Mouse (Mus musculus): ENCODE measurements at regions not wholly inside any gene's neighbourhood (a gene's known extent, or its start where the extent isn't known, plus 50 kb on each side); places are given as distances from the start of the nearest gene placed in this dataset.
"Not testable (repeated sequence)": the region's sequence is repeated elsewhere in the genome, so short reads cannot be mapped to it uniquely, and the experiment has no call there.

GRCm38 (mm10) chr1:95397188-95397587, 83.8 kb downstream of the Fam174a start:
- DNase-seq = no peak

GRCm38 (mm10) chr1:95399764-95400163, 86.3 kb downstream of the Fam174a start:
- DNase-seq = no peak

DNA sequence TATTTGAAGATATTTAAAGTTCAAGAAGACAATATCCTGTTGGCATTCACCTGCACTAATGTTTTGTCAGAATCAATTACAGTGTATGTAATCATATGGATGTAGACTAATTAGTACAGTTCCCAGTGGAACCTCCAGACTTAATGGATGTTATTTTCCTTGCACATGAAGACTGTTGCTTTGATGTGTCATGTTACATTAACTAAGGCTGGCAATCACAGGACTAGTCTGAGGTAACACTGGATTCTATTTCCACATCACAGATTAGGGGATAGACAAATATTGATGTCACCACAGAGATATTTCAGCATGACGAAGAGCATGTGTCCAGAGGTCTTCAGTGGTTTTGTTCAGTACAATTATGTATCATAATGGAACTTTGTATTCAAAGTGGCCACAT, 108.8 kb downstream of the Fam174a start:
- DNase-seq = no peak

GRCm38 (mm10) chr1:95425420-95425819, 112.0 kb downstream of the Fam174a start:
- DNase-seq = no peak

- no peak for DNase-seq
These were observed 123.7 kb downstream of the Fam174a start for GRCm38 (mm10) chr1:95437155-95437554.

- no peak for DNase-seq
These were observed 132.1 kb downstream of the Fam174a start for GRCm38 (mm10) chr1:95445541-95445940.

DNA sequence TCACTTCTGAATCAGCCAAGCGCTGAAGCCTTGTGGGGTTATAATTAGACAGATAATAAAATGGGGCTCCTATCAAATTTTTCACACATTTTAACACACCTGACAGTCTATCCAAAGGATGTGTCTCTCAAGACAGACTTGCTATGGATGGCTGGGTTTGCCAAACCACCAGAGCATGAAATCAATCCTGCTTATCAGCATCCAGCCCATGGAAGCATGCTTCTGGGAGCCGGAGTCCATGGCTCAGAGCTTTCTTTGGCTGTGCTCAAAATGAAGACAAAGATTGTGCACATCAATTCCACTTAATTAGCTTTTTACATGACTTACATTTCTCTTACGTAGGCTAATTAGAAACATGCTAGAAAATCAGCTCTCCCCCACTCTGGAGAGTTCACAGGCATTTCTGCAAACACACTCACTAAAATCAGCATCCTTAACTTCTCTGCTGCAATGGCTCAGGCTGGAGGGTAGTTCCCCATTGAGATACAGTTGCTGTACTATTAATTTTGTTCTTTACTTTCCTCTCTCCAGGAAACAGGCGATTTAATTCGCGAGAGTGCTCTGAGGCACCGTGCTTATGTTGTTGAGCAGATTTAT, 135.6 kb downstream of the Fam174a start:
- DNase-seq = no peak

- no peak for DNase-seq
These were observed 137.5 kb downstream of the Fam174a start for GRCm38 (mm10) chr1:95450920-95451332.

DNA sequence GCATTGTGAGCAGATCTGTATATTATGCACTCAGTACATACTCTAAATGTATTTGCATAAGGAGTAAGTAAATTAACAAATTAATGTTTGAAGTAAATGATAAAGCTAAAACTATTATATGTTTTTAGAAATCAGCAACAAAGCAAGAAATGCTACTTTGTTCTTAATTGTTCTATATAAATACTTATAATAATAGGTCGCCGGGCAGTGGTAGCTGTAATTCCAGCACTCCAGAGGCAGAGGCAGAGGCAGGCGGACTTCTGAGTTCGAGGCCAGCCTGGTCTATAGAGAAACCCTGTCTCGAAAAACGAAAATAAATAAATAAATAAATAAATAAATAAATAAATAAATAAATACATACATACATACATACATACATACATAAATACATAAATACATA, 138.3 kb downstream of the Fam174a start:
- peak; percentile 56 to 64 for DNase-seq

- no peak for DNase-seq
These were observed 140.8 kb downstream of the Fam174a start for GRCm38 (mm10) chr1:95454246-95454645.

- DNase-seq = no peak
These were observed 145.9 kb downstream of the Fam174a start for GRCm38 (mm10) chr1:95459355-95459754.

- no peak for DNase-seq
These were observed 154.7 kb downstream of the Fam174a start for GRCm38 (mm10) chr1:95468095-95468494.

- DNase-seq = no peak
These were observed 155.3 kb downstream of the Fam174a start for GRCm38 (mm10) chr1:95468772-95469171.

DNA sequence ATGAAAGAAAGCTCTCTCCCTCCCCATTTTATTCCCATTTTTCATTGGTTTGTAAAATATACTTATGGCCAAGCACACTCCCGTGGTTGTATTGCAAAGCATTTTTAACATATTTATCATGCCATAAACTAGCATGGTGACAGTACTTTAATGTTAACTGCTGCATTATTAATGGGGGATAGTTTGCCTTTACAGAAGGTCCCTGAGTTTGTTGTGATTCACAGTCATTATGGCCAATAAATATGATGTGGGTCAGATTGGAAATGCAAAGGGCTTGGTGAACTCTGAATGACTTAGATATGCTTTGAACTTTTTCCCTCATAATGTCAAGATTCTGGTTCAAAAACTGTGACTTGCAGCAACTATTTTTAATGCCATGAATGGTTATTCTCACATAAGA, 157.1 kb downstream of the Fam174a start:
- no peak for DNase-seq

- no peak for DNase-seq
These were observed 174.4 kb downstream of the St8sia4 start for GRCm38 (mm10) chr1:95493004-95493403.

DNA sequence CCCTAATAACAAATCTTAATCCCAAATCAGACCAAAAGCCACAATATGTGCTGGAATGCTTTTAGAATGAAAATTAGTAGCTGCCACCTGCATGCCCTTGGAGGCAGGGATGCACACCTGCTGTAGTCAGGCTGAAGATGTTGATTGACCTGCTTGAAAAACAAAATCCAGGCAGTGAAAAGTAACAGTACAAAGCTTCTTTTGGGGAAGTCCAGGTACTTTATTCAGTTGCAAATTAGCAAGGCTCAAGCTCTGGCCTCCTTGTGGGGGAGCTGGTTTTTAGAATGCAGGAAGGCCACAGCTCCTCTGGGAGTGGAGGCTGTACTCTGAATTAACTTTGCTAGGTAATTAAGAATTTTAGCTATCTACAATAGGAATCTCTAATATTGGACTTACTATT, 166.7 kb downstream of the St8sia4 start:
- not testable (repeated sequence) for DNase-seq

DNA sequence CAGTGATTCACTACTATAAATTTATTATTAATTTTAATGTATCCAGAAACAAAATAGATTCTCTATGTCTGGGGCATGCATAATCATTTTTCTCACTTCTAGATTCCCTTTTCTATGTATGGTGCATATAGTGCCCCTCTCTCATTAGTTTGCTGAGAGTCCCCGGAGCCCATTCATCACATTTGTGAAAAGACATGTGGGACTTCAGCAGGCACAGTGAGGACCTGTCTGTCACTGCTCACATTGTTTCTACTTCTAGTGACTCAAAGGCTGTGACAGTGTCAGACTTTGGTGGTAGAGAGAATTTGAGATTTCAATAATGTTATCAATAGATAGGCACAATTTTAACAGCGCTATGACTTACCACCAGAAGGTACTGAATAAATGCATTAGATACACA, 158.7 kb downstream of the St8sia4 start:
- no peak for DNase-seq

DNA sequence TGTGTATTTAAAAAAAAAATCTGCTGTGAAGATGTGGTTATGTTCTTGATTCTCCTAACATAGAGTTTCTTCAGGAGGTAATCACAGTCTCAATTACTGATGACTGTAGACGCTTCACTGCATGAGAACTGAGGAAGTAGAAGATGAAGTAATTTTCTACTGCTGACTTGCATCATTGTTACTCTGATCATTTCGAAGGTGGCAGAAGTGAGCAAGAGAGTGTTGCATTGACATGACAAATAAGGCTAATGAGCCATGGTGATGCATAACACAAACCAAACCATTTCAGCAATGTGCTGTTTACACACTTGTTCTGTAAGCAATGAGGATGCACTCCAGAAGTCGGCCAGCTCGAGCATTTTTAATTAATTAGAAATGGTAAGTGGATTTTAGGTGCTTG, 138.6 kb downstream of the St8sia4 start:
- DNase-seq = no peak

DNA sequence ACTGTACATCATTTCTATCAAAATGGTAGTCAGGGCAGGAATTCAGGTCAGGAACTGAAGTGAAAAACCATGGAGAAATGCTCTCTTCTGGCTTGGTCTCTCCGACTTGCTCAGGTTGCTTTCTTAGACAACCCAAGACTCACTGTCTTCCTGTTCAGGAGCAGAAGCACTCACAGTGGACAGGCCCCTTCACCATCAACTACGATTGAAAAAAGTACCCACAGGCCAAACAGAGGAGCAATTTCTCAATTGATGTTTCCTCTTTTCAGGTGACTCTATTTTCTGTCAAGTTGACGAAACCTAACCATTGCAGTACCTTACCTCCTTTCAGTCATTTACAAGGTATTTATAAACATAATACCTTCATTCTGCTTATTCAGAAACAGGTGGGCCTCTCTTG, 136.4 kb downstream of the St8sia4 start:
- DNase-seq = no peak
